Mouse (Mus musculus): ENCODE data around the gene Cdc26. TPM values are rescaled to one million over a fixed set of nuclear protein-coding genes. Genes with fewer than 3 reads are reported as not detected.

Cdc26 gene
- total and polyA plus RNA-seq, 2 experiments: 13.5 to 52.6 TPM

DNA sequence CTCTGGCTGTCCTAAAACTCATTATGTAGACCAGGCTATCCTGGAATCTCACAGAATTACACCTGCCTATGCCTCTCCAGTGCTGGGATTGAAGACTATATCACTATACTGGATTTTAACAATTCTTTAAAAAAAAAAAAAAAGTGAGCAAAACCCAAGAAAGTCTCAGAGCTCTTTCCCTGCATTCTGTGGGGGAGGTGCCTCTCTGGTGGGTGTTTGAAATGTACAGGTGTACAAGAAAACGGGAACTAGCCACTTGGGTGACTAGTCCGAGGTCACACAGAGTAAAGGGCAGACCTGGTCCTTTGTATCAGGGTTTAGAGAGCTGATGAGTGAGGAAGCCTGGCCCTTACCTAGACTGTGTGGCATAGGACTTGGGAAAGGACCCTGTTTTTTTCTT lies 46.0 kb downstream of the Cdc26 start:
- Histone ChIP-seq H3K9ac (ENCODE audit: low read depth, low read length) (peak overlapping the region; percentile 32; the same call in 1 of the 2 replicates), H3K36me3 (ENCODE audit: control insufficient read depth, insufficient read depth, low read length) (no peaks in the 10 kb centered on the region)
- WGBS: 25% methylated on average over 2 of the region's 2 CpGs

GRCm38 (mm10) chr4:62361997-62362396 lies 46.4 kb downstream of the Cdc26 start:
- DNase-seq (ENCODE audit: extremely low read depth, low read depth, low spot score): peak; percentile 38
- Histone ChIP-seq H3K9ac (ENCODE audit: low read depth, low read length) (no peak overlapping the region; the same call in 1 of the 2 replicates), H3K4me1 (ENCODE audit: control insufficient read depth, insufficient read depth, low read length) (peaks cover 20% of the 10 kb centered on the region), H3K4me3 (ENCODE audit: insufficient read depth, low read depth, low read length) (peak overlapping the region; percentile 40; the same call in 1 of the 2 replicates), H3K36me3 (ENCODE audit: control insufficient read depth, insufficient read depth, low read length) (peaks cover under 1% of the 10 kb centered on the region; the same call in 1 of the 2 replicates), H3K27ac (replicated peaks; ENCODE audit: insufficient read depth, low read depth, low read length) (no peak overlapping the region; the same call in 1 of the 2 replicates), H3K27me3 (ENCODE audit: control insufficient read depth, insufficient read depth, low read length) (no peaks in the 10 kb centered on the region), H3K79me2 (ENCODE audit: control insufficient read depth, insufficient read depth, low read length) (peaks cover 24% of the 10 kb centered on the region; the same call in 1 of the 2 replicates)
- TF ChIP-seq CTCF (IDR thresholded peaks at IDR 0.05; ENCODE audit: low read depth, low read length) (no peak), POLR2A (IDR thresholded peaks at IDR 0.05; ENCODE audit: extremely low read depth, insufficient read depth, low read length) (no peak)
- 38% methylated on average over 1 of the region's 1 CpGs for WGBS

More for the DNA sequence above, 46.0 kb downstream of the Cdc26 start:
- TF ChIP-seq CTCF (IDR thresholded peaks at IDR 0.05; ENCODE audit: low read depth, low read length) (no peak), POLR2A (IDR thresholded peaks at IDR 0.05; ENCODE audit: extremely low read depth, insufficient read depth, low read length) (no peak)
- H3K27ac ChIP-seq (replicated peaks; ENCODE audit: insufficient read depth, low read depth, low read length): 0 out of 2 replicates have a peak overlapping the region, but pooled peaks have one; percentile 23
- peaks cover 20% of the 10 kb centered on the region for H3K4me1 ChIP-seq (ENCODE audit: control insufficient read depth, insufficient read depth, low read length)
- H3K4me3 ChIP-seq (ENCODE audit: insufficient read depth, low read depth, low read length): no peak overlapping the region
- DNase-seq (ENCODE audit: extremely low read depth, low read depth, low spot score): peak; percentile 49
- peaks cover 24% of the 10 kb centered on the region; the same call in 1 of the 2 replicates for H3K79me2 ChIP-seq (ENCODE audit: control insufficient read depth, insufficient read depth, low read length)
- no peaks in the 10 kb centered on the region for H3K27me3 ChIP-seq (ENCODE audit: control insufficient read depth, insufficient read depth, low read length)

- Histone ChIP-seq H3K9ac (ENCODE audit: low read depth, low read length) (peak overlapping the region; percentile 81), H3K36me3 (ENCODE audit: control insufficient read depth, insufficient read depth, low read length) (peaks cover 4% of the 10 kb centered on the region; the same call in 1 of the 2 replicates), H3K4me1 (ENCODE audit: control insufficient read depth, insufficient read depth, low read length) (peaks cover 16% of the 10 kb centered on the region), H3K27me3 (ENCODE audit: control insufficient read depth, insufficient read depth, low read length) (no peaks in the 10 kb centered on the region), H3K79me2 (ENCODE audit: control insufficient read depth, insufficient read depth, low read length) (peaks cover 21% of the 10 kb centered on the region; the same call in 1 of the 2 replicates), H3K4me3 (ENCODE audit: insufficient read depth, low read depth, low read length) (peak overlapping the region; percentile 72), H3K27ac (replicated peaks; ENCODE audit: insufficient read depth, low read depth, low read length) (peak overlapping the region; percentile 81)
- 2% methylated on average over 6 of the region's 6 CpGs for WGBS
- DNase-seq (ENCODE audit: extremely low read depth, low read depth, low spot score): peak; percentile 73
- TF ChIP-seq POLR2A (IDR thresholded peaks at IDR 0.05; ENCODE audit: extremely low read depth, insufficient read depth, low read length): no peak
- no peak for TF ChIP-seq CTCF (IDR thresholded peaks at IDR 0.05; ENCODE audit: low read depth, low read length)
These were observed 46.9 kb downstream of the Cdc26 start for GRCm38 (mm10) chr4:62361571-62361970.

DNA sequence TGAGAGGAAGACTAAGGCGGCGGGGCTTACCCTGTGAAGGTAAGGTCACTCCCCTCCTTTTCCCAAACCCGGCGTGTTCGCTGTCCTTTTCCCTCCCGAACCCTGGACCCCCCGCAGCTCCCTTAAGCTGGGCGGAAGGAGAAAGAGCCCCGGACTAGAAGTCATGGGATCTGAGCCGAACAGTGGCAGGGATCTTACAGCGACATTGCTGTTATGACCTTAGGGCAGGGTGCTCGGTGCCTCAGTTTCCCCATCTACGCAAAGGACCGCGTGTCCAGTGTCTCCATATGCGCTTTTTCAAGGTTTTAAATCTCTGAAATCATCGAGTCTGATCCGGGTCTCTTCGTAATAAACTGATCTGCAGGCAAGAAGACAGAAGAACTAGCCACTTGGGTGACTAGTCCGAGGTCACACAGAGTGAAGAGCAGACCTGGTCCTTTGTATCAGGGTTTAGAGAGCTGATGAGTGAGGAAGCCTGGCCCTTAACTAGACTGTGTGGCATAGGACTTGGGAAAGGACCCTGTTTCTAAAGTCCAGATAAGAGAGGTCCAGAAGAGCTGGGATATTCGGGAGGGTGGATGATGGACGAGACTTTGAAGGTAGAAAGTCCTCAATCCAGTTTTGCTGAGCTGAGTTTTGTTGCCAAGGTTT lies 47.5 kb downstream of the Cdc26 start:
- peak overlapping the region; percentile 81 for H3K9ac ChIP-seq (ENCODE audit: low read depth, low read length)
- H3K36me3 ChIP-seq (ENCODE audit: control insufficient read depth, insufficient read depth, low read length): peaks cover 4% of the 10 kb centered on the region; the same call in 1 of the 2 replicates
- WGBS: under 1% methylated on average over 22 of the region's 22 CpGs
- peak overlapping the region; percentile 72 for H3K4me3 ChIP-seq (ENCODE audit: insufficient read depth, low read depth, low read length)
- H3K27me3 ChIP-seq (ENCODE audit: control insufficient read depth, insufficient read depth, low read length): no peaks in the 10 kb centered on the region
- peak; percentile 72 for DNase-seq (ENCODE audit: extremely low read depth, low read depth, low spot score)
- peaks cover 13% of the 10 kb centered on the region; the same call in 1 of the 2 replicates for H3K4me1 ChIP-seq (ENCODE audit: control insufficient read depth, insufficient read depth, low read length)
- no peak for TF ChIP-seq CTCF (IDR thresholded peaks at IDR 0.05; ENCODE audit: low read depth, low read length)
- no peak for TF ChIP-seq POLR2A (IDR thresholded peaks at IDR 0.05; ENCODE audit: extremely low read depth, insufficient read depth, low read length)
- peaks cover 21% of the 10 kb centered on the region; the same call in 1 of the 2 replicates for H3K79me2 ChIP-seq (ENCODE audit: control insufficient read depth, insufficient read depth, low read length)
- peak overlapping the region; percentile 81 for H3K27ac ChIP-seq (replicated peaks; ENCODE audit: insufficient read depth, low read depth, low read length)

DNA sequence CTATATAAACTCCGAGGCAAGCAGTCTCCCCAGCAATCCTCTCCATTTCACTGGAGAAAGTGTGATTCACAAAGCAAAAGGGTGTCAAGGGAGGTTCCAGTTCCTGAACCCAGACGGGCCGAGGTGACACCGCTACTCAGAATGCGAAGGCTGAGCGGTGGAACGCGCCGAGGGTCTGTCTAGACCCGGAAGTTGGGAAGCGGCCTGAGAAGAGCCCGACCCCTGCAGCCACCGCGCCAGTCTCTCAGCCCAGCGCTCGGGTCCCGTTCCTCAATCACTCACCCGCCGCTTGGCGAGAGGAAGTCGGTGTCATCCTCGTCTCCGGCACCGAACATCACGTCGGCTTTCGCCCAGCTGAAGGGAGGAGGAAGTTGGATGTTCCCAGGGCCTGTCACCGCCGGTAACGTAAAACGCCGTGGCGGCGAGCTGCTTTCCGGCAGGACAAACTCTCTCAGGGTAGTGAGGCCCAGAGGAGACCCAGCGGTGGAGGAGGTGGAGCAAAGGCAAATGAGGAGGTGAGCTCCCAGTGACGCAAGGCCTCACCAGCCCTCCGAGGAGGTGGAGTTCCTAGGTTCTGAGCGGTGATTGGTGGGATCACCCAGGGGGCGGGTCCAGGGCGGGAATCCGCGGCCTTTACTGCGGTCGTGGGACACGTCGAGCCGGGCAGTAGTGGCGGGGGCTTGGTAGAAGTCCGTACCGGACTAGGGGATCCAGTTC lies 48.2 kb downstream of the Cdc26 start, which contains the start of the genes Fkbp15 and Slc31a1:
Fkbp15 (minus strand) TSS at position 461 of the 717 bp plus-strand sequence.
Slc31a1 (plus strand) TSS at position 640 of the 717 bp plus-strand sequence.
- peak within 1 kb of the TSS; percentile 86 for H3K4me3 ChIP-seq (ENCODE audit: insufficient read depth, low read depth, low read length)
- peak within 1 kb of the TSS; percentile 81 for H3K27ac ChIP-seq (replicated peaks; ENCODE audit: insufficient read depth, low read depth, low read length)
- H3K79me2 ChIP-seq (ENCODE audit: control insufficient read depth, insufficient read depth, low read length): peaks cover 19% of the 10 kb centered on the region; the same call in 1 of the 2 replicates
- H3K9ac ChIP-seq (ENCODE audit: low read depth, low read length): peak within 1 kb of the TSS; percentile 81
- H3K36me3 ChIP-seq (ENCODE audit: control insufficient read depth, insufficient read depth, low read length): peaks cover 4% of the 10 kb centered on the region; the same call in 1 of the 2 replicates
- peaks cover 8% of the 10 kb centered on the region; the same call in 1 of the 2 replicates for H3K4me1 ChIP-seq (ENCODE audit: control insufficient read depth, insufficient read depth, low read length)
- TF ChIP-seq CTCF (IDR thresholded peaks at IDR 0.05; ENCODE audit: low read depth, low read length) (no peak), POLR2A (IDR thresholded peaks at IDR 0.05; ENCODE audit: extremely low read depth, insufficient read depth, low read length) (peak; percentile 97)
- H3K27me3 ChIP-seq (ENCODE audit: control insufficient read depth, insufficient read depth, low read length): no peaks in the 10 kb centered on the region
- DNase-seq (ENCODE audit: extremely low read depth, low read depth, low spot score): peak; percentile 97
- WGBS: under 1% methylated on average over 51 of the region's 51 CpGs
